Mouse (Mus musculus): ENCODE results near the gene Atg101.
"Not testable (repeated sequence)": the region's sequence is repeated elsewhere in the genome, so short reads cannot be mapped to it uniquely, and the experiment has no call there.

The Atg101 gene

GRCm38 (mm10) chr15:101316913-101317813 is 33.1 kb downstream of the Atg101 start:
- no peak for DNase-seq

DNA sequence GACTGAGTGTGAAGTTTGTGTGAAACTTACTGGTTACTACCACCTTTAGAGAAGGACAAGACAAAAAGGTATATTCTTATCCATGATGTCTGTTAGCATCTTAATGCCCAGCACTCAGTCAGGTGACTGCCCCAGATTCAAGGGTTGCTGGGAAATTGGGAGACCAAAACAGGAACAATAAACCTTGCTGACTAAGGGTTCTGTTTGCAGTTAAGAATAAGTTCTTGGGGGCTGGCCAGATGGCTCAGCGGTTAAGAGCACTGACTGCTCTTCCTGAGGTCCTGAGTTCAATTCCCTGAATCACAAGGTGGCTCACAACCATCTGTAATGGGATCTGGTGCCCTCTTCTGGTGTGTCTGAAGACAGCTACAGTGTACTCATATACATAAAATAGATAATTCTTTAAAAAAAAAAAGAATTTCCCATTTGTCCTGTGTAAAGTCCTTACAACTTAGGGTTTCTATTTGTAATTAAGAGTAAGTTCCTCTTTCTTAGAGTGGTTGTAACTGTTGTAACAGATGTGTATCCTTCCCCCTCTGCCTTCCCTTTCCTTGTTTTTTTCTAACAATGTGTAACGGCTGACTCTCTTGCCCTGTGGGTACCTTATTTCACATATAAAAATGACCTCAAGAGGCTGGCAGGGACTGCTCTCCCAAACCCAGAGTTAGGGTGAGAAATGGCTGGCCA is 33.9 kb downstream of the Atg101 start:
- DNase-seq, result no peak

GRCm38 (mm10) chr15:101318889-101319765 is 35.1 kb downstream of the Atg101 start:
- DNase-seq, result no peak

GRCm38 (mm10) chr15:101320010-101320617 is 36.0 kb downstream of the Atg101 start:
- no peak for DNase-seq

- DNase-seq, result no peak
These were observed 36.6 kb downstream of the Atg101 start for GRCm38 (mm10) chr15:101320618-101321041.

DNA sequence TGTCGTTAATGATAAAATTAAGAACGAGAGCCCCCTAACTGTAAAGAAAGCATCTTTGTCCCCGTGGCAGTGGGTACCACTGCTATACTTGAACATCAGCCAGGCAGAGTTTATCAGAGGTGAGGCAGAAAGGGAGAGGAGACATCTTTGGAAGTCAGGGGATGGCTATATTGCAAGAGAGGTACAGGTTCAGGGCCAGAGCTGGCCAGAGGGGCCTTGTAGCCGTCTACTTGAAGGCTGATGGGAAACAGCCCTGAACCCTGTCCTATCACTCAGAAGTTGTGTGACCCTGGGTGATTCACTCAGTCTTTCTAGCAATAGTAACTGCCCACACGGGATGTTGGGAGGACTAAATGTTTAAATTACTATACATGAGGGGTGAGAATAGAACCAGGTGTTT is 37.1 kb downstream of the Atg101 start:
- DNase-seq, result no peak

GRCm38 (mm10) chr15:101322106-101322505 is 38.0 kb downstream of the Atg101 start:
- no peak for DNase-seq

DNA sequence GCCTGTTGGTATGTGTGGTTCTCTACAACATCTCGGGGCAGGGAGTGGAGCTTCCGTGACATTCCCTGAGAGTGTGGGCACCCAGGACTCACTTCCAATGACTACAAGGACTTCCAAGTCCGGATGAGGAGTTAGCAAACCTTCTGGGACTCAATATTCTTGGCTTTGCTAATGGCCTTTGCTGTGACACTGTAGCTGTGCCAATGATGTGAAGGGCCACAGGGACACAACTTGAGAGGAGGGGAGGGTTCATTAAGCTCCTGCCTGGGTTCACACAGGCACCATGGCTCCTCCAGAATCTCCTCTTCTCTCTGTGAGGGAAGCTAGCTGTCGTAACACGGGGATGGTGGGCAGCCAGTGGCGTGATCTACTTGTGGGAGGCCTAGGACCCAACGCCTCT is 38.6 kb downstream of the Atg101 start:
- no peak for DNase-seq

- no peak for DNase-seq
These were observed 39.4 kb downstream of the Atg101 start for GRCm38 (mm10) chr15:101323511-101323910.

- DNase-seq, result not testable (repeated sequence)
These were observed 40.3 kb downstream of the Atg101 start for GRCm38 (mm10) chr15:101324409-101324808.

GRCm38 (mm10) chr15:101325991-101326534 is 42.0 kb downstream of the Atg101 start:
- DNase-seq, result no peak

- DNase-seq, result peak; percentile 58
These were observed 43.2 kb downstream of the Atg101 start for GRCm38 (mm10) chr15:101327282-101327681.

DNA sequence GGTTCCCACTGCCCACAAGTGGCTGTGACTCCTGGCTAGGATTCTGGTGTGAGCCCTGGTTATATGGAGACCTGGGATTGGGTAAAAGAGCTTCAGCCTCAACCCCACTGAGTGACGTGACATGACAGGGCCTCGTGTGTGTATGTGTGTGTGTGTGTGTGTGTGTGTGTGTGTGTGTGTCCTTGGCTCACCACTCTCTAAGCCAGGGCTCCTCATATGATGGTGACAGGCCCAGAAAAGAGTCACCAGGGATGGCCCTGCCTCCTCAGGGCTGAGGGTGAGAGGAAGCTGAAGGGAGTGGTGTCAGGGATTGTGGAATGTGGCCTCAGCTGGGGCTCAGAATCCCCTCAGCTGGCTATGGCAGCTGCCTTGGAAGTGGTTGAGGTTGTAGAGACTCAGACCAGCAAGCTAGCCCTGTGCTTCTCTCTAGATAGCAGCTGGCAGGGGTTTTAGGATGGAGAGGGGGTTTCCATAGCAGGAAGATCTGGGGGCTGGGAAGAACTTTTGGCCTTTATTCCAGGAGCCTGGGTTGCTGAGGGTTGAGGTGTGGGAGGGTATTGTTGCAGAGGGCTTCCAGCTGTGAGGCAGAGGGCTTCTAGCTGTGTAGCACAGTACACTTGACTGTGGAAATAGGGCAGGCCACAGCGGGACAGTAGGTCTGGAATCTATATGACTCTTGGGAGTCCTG is 44.9 kb downstream of the Atg101 start:
- DNase-seq, result no peak

DNA sequence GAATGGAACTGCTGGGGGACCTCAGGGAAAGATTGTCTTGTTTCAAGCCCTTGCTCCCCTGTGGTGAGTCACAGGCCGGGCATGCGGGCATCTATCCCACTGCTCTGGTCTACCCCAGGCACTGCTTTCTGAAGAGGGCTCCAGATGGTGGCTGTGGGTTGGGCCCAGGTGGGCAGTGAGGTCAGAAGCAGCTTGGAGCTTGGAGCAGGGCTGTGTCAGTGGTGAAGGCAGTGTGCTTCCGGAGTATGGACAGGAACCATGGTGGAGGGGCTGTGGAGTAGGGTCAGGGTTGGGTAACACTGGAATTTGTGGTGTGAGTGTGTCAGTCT is 45.5 kb downstream of the Atg101 start:
- no peak for DNase-seq

DNA sequence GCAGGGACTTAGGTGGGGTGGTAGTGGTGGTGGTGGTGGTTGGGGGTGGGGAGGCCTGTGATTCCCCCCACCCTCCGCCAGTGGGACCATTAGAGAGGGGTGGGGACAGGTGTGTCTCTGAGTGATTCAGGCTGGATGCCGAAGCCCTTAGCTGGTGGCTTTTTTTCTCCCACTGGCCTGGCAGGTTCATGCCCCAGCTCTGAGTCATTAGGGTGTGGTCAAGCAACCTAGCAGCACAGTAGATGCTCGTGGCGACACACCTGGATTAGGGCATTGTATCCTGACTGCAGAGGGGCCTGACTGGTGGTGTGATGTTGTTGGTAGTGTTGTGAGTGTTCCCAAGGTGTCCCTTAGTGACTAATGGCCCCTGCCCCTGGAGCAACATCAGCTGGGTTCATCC is 47.0 kb downstream of the Atg101 start:
- DNase-seq, result no peak

DNA sequence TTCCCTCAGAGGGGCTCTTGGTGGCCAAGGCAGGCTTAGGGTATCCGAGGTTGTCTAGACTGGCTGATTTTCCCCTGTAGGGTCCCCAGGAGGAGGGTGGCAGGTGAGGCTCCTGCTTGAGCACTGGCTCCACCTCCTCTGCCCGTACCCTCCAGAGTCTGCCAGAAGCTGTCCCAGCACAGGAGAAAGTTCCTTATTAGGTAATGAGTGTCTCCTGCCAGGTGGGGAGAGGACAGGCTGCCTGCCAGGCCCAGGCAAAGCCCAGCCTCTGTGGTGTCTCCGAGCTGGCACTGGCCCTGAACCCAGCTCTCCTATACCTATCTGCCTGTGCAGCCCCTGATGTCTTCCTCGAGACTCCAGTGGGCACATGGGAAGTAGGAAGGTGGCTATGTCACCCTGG is 48.3 kb downstream of the Atg101 start:
- no peak for DNase-seq

- no peak for DNase-seq
These were observed 49.1 kb downstream of the Atg101 start for GRCm38 (mm10) chr15:101333165-101333564.

- DNase-seq, result no peak
These were observed 49.6 kb downstream of the Atg101 start for GRCm38 (mm10) chr15:101333648-101334047.

GRCm38 (mm10) chr15:101336474-101337174 is 52.6 kb downstream of the Atg101 start:
- no peak for DNase-seq

- no peak for DNase-seq
These were observed 54.3 kb downstream of the Atg101 start for GRCm38 (mm10) chr15:101338359-101338758.

DNA sequence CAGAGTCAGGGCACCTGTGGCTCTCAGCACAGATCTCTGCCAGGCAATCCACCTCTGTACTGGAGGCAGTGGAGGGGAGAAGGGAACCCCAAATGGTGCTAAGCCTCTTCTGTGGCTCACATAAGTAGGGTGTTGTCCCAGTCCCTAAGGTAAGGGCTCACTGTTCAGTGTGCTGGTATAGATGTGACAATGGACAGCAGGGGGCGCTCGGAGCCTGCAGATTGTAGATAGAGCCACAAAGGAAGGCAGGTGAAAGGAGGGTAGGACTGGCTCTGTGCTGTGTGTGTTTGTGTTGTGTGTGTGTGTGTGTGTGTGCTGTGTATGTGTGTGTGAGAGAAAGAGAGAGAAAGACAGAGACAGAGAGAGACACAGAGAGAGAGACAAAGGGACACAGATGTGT is 55.5 kb downstream of the Atg101 start:
- DNase-seq, result peak; percentile 86

Measured in cerebellum, adult 8-10 months (tissue).